Mouse (Mus musculus) small intestine, adult 2 months (tissue): ENCODE results near the gene G3bp1.

ENCODE experiments used
- CTCF ChIP-seq: fragments of 200-500 bp; IDR thresholded peaks from 2 replicates; pipeline ENCODE4 v1.5.1; 2012; ENCODE audit warnings: low read depth, mild to moderate bottlenecking, control low read depth, inconsistent platforms, low read length, moderate library complexity, mixed read lengths; ENCODE audit not compliant: insufficient replicate concordance, insufficient read length; ENCODE audit errors: extremely low read depth
- POLR2A ChIP-seq: fragments of 200-500 bp; IDR thresholded peaks from 2 replicates; pipeline ENCODE4 v1.6.1; 2012; ENCODE audit warnings: low read depth, mild to moderate bottlenecking, control low read depth, inconsistent platforms, low read length, moderate library complexity

- no peak for TF ChIP-seq CTCF
- no peak for TF ChIP-seq POLR2A
Measured at GRCm38 (mm10) chr11:55464707-55465106, 4.8 kb upstream of the G3bp1 start.
